Mouse (Mus musculus) liver, embryonic 15.5 days (tissue): ENCODE results near the gene Wnt7a. TPM values are rescaled to one million over a fixed set of nuclear protein-coding genes. Genes with fewer than 3 reads are reported as not detected.

Source experiments
- ATAC-seq: fragments of 200-750 bp; cut with Nextera tagmentation; 2 replicates; pipeline ENCODE4 v1.8.0; 2017; ENCODE audit warnings: moderate number of reproducible peaks, mild to moderate bottlenecking, moderate library complexity; ENCODE audit not compliant: insufficient read depth
- H3K27ac ChIP-seq: fragments of 300-500 bp; sonication (generic); replicated peaks from 2 replicates; pipeline ENCODE4 v1.5.1; 2015; ENCODE audit warnings: mild to moderate bottlenecking, inconsistent platforms
- H3K27me3 ChIP-seq: fragments of 300-500 bp; sonication (generic); 2 replicates; pipeline ENCODE4 v1.6.1; 2015; ENCODE audit warnings: mild to moderate bottlenecking, inconsistent platforms
- H3K36me3 ChIP-seq: fragments of 300-500 bp; sonication (generic); replicated peaks from 2 replicates; pipeline ENCODE4 v1.6.1; 2015; ENCODE audit warnings: moderate library complexity, mild to moderate bottlenecking, inconsistent platforms
- H3K4me1 ChIP-seq: fragments of 300-500 bp; sonication (generic); replicated peaks from 2 replicates; pipeline ENCODE4 v1.6.1; 2015; ENCODE audit warnings: inconsistent platforms
- H3K4me2 ChIP-seq: fragments of 300-500 bp; sonication (generic); 2 replicates; pipeline ENCODE4 v1.6.1; 2015; ENCODE audit warnings: moderate library complexity, mild to moderate bottlenecking, inconsistent platforms
- H3K4me3 ChIP-seq: fragments of 300-500 bp; sonication (generic); replicated peaks from 2 replicates; pipeline ENCODE4 v1.5.1; 2015; ENCODE audit warnings: mild to moderate bottlenecking, inconsistent platforms
- H3K9ac ChIP-seq: fragments of 300-500 bp; sonication (generic); 2 replicates; pipeline ENCODE4 v1.6.1; 2015; ENCODE audit warnings: moderate library complexity, mild to moderate bottlenecking, inconsistent platforms
- H3K9me3 ChIP-seq: fragments of 300-500 bp; sonication (generic); replicated peaks from 2 replicates; pipeline ENCODE4 v1.6.1; 2016; ENCODE audit warnings: inconsistent platforms
- WGBS: fragments of 180-500 bp; shearing (Covaris S2); methylation state at CpG from one replicate; pipeline ENCODE4 v1.1.7; 2015; ENCODE audit warnings: mixed read lengths; ENCODE audit not compliant: insufficient replicate concordance; 5-methylcytosine and 5-hydroxymethylcytosine counted together
- polyA plus RNA-seq: library from polyadenylated mRNA; unstranded; fragments of >200 nt; fragmentation: Nextera tagmentation; extraction: Ambion mirVana; gene quantifications from 2 replicates; pipeline ENCODE4 v1.2.1, GENCODE M21; 2015

Wnt7a gene
- polyA plus RNA-seq, 1 experiment from 2014 or later: not detected

- Histone ChIP-seq H3K9ac (no peak overlapping the region), H3K4me2 (no peak overlapping the region), H3K4me1 (no peaks in the 10 kb centered on the region), H3K27ac (no peak overlapping the region), H3K27me3 (no peaks in the 10 kb centered on the region), H3K36me3 (no peaks in the 10 kb centered on the region), H3K4me3 (no peak overlapping the region), H3K9me3 (no peaks in the 10 kb centered on the region)
- no peak for ATAC-seq
- WGBS: 53% methylated on average over 7 of the region's 7 CpGs
Measured at GRCm38 (mm10) chr6:91359672-91360370, 51.3 kb downstream of the Wnt7a start.

GRCm38 (mm10) chr6:91358866-91359656 lies 52.1 kb downstream of the Wnt7a start:
- H3K27me3 ChIP-seq: no peaks in the 10 kb centered on the region
- WGBS: 48% methylated on average over 6 of the region's 6 CpGs
- H3K27ac ChIP-seq: no peak overlapping the region
- H3K4me2 ChIP-seq: no peak overlapping the region
- no peaks in the 10 kb centered on the region for H3K36me3 ChIP-seq
- no peak overlapping the region for H3K9ac ChIP-seq
- no peaks in the 10 kb centered on the region for H3K9me3 ChIP-seq
- H3K4me3 ChIP-seq: no peak overlapping the region
- H3K4me1 ChIP-seq: no peaks in the 10 kb centered on the region
- ATAC-seq: no peak

DNA sequence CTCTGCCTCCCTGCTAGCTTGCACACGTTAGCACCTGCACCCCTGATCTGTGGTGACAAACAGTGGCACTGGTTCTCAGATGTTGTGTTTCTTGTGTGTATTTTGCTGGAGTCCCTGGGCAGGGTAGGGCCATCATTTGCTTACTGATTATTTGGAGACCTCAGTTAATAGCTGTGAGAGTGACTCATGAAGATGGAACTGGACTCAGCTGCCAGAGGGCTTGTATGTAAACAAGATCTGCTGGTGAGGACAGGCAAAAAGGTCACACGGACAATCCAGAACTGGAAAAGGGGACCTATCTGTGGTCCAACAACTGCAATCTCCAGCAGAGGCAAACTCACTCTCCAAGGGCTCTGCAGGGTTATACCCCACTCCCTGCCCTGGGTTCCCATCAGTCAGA lies 52.8 kb downstream of the Wnt7a start:
- Histone ChIP-seq H3K9me3 (no peaks in the 10 kb centered on the region), H3K9ac (no peak overlapping the region), H3K36me3 (no peaks in the 10 kb centered on the region), H3K4me3 (no peak overlapping the region), H3K27ac (no peak overlapping the region), H3K27me3 (no peaks in the 10 kb centered on the region), H3K4me1 (no peaks in the 10 kb centered on the region), H3K4me2 (no peak overlapping the region)
- ATAC-seq: no peak
- WGBS: 49% methylated on average over 2 of the region's 2 CpGs

- H3K27me3 ChIP-seq: no peaks in the 10 kb centered on the region
- no peak overlapping the region for H3K4me2 ChIP-seq
- H3K4me3 ChIP-seq: no peak overlapping the region
- no peaks in the 10 kb centered on the region for H3K9me3 ChIP-seq
- no peak overlapping the region for H3K27ac ChIP-seq
- no peak for ATAC-seq
- H3K9ac ChIP-seq: no peak overlapping the region
- no peaks in the 10 kb centered on the region for H3K36me3 ChIP-seq
- 31% methylated on average over 13 of the region's 13 CpGs for WGBS
- H3K4me1 ChIP-seq: no peaks in the 10 kb centered on the region
Measured at GRCm38 (mm10) chr6:91357238-91357876, 53.8 kb downstream of the Wnt7a start.

GRCm38 (mm10) chr6:91349620-91350019 lies 61.5 kb downstream of the Wnt7a start:
- Histone ChIP-seq H3K4me3 (no peak overlapping the region), H3K9me3 (no peaks in the 10 kb centered on the region), H3K36me3 (no peaks in the 10 kb centered on the region), H3K4me1 (no peaks in the 10 kb centered on the region), H3K4me2 (no peak overlapping the region), H3K9ac (no peak overlapping the region), H3K27ac (no peak overlapping the region), H3K27me3 (peaks cover 9% of the 10 kb centered on the region)
- ATAC-seq: no peak
- WGBS: 39% methylated on average over 9 of the region's 9 CpGs

GRCm38 (mm10) chr6:91347721-91348120 lies 63.4 kb downstream of the Wnt7a start:
- H3K9ac ChIP-seq: no peak overlapping the region
- ATAC-seq: no peak
- no peak overlapping the region for H3K4me2 ChIP-seq
- no peak overlapping the region for H3K4me3 ChIP-seq
- peaks cover 9% of the 10 kb centered on the region for H3K27me3 ChIP-seq
- WGBS: 22% methylated on average over 7 of the region's 7 CpGs
- no peak overlapping the region for H3K27ac ChIP-seq
- H3K36me3 ChIP-seq: no peaks in the 10 kb centered on the region
- no peaks in the 10 kb centered on the region for H3K9me3 ChIP-seq
- no peaks in the 10 kb centered on the region for H3K4me1 ChIP-seq

DNA sequence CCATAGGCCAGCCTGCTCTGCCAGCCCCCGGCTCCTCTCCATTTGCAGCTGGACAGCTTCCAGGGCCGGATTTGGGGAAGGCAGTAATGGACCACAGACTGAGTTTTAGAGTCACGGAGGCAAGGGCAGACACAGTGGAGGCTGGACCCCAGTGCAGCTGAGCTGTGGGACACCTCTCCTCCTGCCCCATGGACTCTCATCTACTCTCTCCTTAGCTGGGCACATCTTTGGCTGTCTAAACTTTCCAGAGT lies 64.3 kb downstream of the Wnt7a start:
- Histone ChIP-seq H3K9me3 (no peaks in the 10 kb centered on the region), H3K4me1 (no peaks in the 10 kb centered on the region), H3K27ac (no peak overlapping the region), H3K4me3 (no peak overlapping the region), H3K27me3 (peaks cover 9% of the 10 kb centered on the region), H3K9ac (no peak overlapping the region), H3K4me2 (no peak overlapping the region), H3K36me3 (no peaks in the 10 kb centered on the region)
- WGBS: 31% methylated on average over 3 of the region's 3 CpGs
- ATAC-seq: no peak

GRCm38 (mm10) chr6:91346071-91346905 lies 64.9 kb downstream of the Wnt7a start:
- Histone ChIP-seq H3K27me3 (peaks cover 9% of the 10 kb centered on the region), H3K9me3 (no peaks in the 10 kb centered on the region), H3K4me3 (no peak overlapping the region), H3K27ac (no peak overlapping the region), H3K4me2 (no peak overlapping the region), H3K36me3 (no peaks in the 10 kb centered on the region), H3K9ac (no peak overlapping the region), H3K4me1 (no peaks in the 10 kb centered on the region)
- ATAC-seq: no peak
- 33% methylated on average over 10 of the region's 10 CpGs for WGBS

GRCm38 (mm10) chr6:91345091-91345490 lies 66.1 kb downstream of the Wnt7a start:
- H3K27ac ChIP-seq: no peak overlapping the region
- no peak overlapping the region for H3K4me2 ChIP-seq
- H3K9ac ChIP-seq: no peak overlapping the region
- ATAC-seq: no peak
- WGBS: 55% methylated on average over 5 of the region's 5 CpGs
- H3K4me3 ChIP-seq: no peak overlapping the region
- H3K27me3 ChIP-seq: peaks cover 9% of the 10 kb centered on the region
- H3K36me3 ChIP-seq: no peaks in the 10 kb centered on the region
- H3K4me1 ChIP-seq: no peaks in the 10 kb centered on the region
- H3K9me3 ChIP-seq: no peaks in the 10 kb centered on the region

GRCm38 (mm10) chr6:91339612-91340246 lies 71.4 kb downstream of the Wnt7a start:
- no peak for ATAC-seq
- no peak overlapping the region for H3K27ac ChIP-seq
- H3K4me3 ChIP-seq: no peak overlapping the region
- no peaks in the 10 kb centered on the region for H3K36me3 ChIP-seq
- H3K4me2 ChIP-seq: no peak overlapping the region
- WGBS: 62% methylated on average over 8 of the region's 8 CpGs
- H3K27me3 ChIP-seq: no peaks in the 10 kb centered on the region
- no peaks in the 10 kb centered on the region for H3K4me1 ChIP-seq
- no peaks in the 10 kb centered on the region for H3K9me3 ChIP-seq
- H3K9ac ChIP-seq: no peak overlapping the region
